Mouse (Mus musculus): ENCODE measurements around the gene Gm20916. TPM values are rescaled to one million over a fixed set of nuclear protein-coding genes. Genes with fewer than 3 reads are reported as not detected.
"Not testable (repeated sequence)": the region's sequence is repeated elsewhere in the genome, so short reads cannot be mapped to it uniquely, and the experiment has no call there.

Gm20916 gene
- total RNA-seq (2014; fragmentation: Nextera tagmentation): not detected in 2 replicates
- total RNA-seq (2017): not detected in 2 replicates

- not testable (repeated sequence) for ATAC-seq (replicated peaks; ENCODE audit: poor library complexity, severe bottlenecking)
These were observed at the start of gene Gm20916 for GRCm38 (mm10) chrY:79319265-79319664. TSS of gene Gm20916 (plus strand) at chrY:79319565.

Other genes starting within 250 kb of the Gm20916 start
- not detected in 2 replicates for gene Gm20917, start 168.4 kb upstream of the Gm20916 start, total RNA-seq (2014; fragmentation: Nextera tagmentation)
- gene Gm20917, start 168.4 kb upstream of the Gm20916 start, total RNA-seq (2017): not detected in 2 replicates

All from granulocyte monocyte progenitor cell, adult 5-6 weeks (primary cell).